Mouse (Mus musculus) limb, embryonic 14.5 days (tissue): ENCODE results near the gene Llcfc1. TPM values are rescaled to one million over a fixed set of nuclear protein-coding genes. Genes with fewer than 3 reads are reported as not detected.

ENCODE experiments used
- ATAC-seq: fragments of 200-750 bp; cut with Nextera tagmentation; 2 replicates; pipeline ENCODE4 v1.8.0; 2017; ENCODE audit warnings: low read depth, moderate number of reproducible peaks, moderate TSS enrichment; ENCODE audit not compliant: low FRiP score
- DNase-seq: peaks from one replicate; pipeline ENCODE4 v3.0.0-alpha.2; 2015; ENCODE audit warnings: low spot score
- H3K27ac ChIP-seq: fragments of 300-500 bp; sonication (generic); replicated peaks from 2 replicates; pipeline ENCODE4 v1.5.1; 2014; ENCODE audit warnings: low read depth, mild to moderate bottlenecking, low read length, moderate library complexity, mixed read lengths
- H3K27me3 ChIP-seq: fragments of 300-500 bp; sonication (generic); 2 replicates; pipeline ENCODE4 v1.6.1; 2014; ENCODE audit warnings: low read length, mixed read lengths; ENCODE audit not compliant: control insufficient read depth, insufficient read depth
- H3K36me3 ChIP-seq: fragments of 300-500 bp; sonication (generic); 2 replicates; pipeline ENCODE4 v1.6.1; 2014; ENCODE audit warnings: mild to moderate bottlenecking, low read length, moderate library complexity, mixed read lengths; ENCODE audit not compliant: control insufficient read depth, insufficient read depth
- H3K4me1 ChIP-seq: fragments of 300-500 bp; sonication (generic); 2 replicates; pipeline ENCODE4 v1.6.1; 2014; ENCODE audit warnings: antibody characterized with exemption, low read length, mixed read lengths; ENCODE audit not compliant: control insufficient read depth, insufficient read depth
- H3K4me2 ChIP-seq: fragments of 300-500 bp; sonication (generic); replicated peaks from 2 replicates; pipeline ENCODE4 v1.6.1; 2014; ENCODE audit warnings: low read depth, mild to moderate bottlenecking, low read length, moderate library complexity; ENCODE audit not compliant: severe bottlenecking
- H3K4me3 ChIP-seq: fragments of 300-500 bp; sonication (generic); replicated peaks from 2 replicates; pipeline ENCODE4 v1.5.1; 2014; ENCODE audit warnings: low read length
- H3K9ac ChIP-seq: fragments of 300-500 bp; sonication (generic); 2 replicates; pipeline ENCODE4 v1.6.1; 2014; ENCODE audit warnings: mild to moderate bottlenecking, low read depth, low read length, moderate library complexity; ENCODE audit not compliant: severe bottlenecking
- H3K9me3 ChIP-seq: fragments of 300-500 bp; sonication (generic); 2 replicates; pipeline ENCODE4 v1.6.1; 2016; ENCODE audit warnings: low read length; ENCODE audit not compliant: control insufficient read depth
- POLR2A ChIP-seq: fragments of 200-500 bp; IDR thresholded peaks from 2 replicates; pipeline ENCODE4 v1.8.0; 2012; ENCODE audit warnings: inconsistent platforms, mild to moderate bottlenecking, moderate library complexity, borderline replicate concordance; ENCODE audit not compliant: insufficient read depth, insufficient read length; ENCODE audit errors: extremely low read depth
- WGBS: fragments of 180-500 bp; shearing (Covaris S2); extraction: QIAGEN DNeasy Blood & Tissue Kit; methylation state at CpG from one replicate; pipeline ENCODE4 v1.1.7; 2014; 5-methylcytosine and 5-hydroxymethylcytosine counted together
- polyA plus RNA-seq, 2 experiments: library from polyadenylated mRNA; depleted of rRNA in 1 of 2; stranded (reverse) in 1 of 2; unstranded in 1 of 2; fragments of >200 nt; fragmentation: Nextera tagmentation in 1 of 2; extraction: Ambion mirVana in 1 of 2; gene quantifications; 2 replicates each; pipeline versions ENCODE4 v1.2.1 to v1.2.3; 2012 to 2014

Llcfc1 gene
- polyA plus RNA-seq, 2 experiments, result not detected

- Histone ChIP-seq H3K4me2 (no peak overlapping the region), H3K9me3 (no peaks in the 10 kb centered on the region), H3K27me3 (no peaks in the 10 kb centered on the region), H3K4me1 (no peaks in the 10 kb centered on the region), H3K27ac (no peak overlapping the region), H3K4me3 (no peak overlapping the region), H3K9ac (no peak overlapping the region), H3K36me3 (no peaks in the 10 kb centered on the region)
- 54% methylated on average over 3 of the region's 3 CpGs for WGBS
- no peak for TF ChIP-seq POLR2A
- ATAC-seq, result no peak
- no peak for DNase-seq
Measured at GRCm38 (mm10) chr6:41640449-41640848, 43.8 kb upstream of the Llcfc1 start.

DNA sequence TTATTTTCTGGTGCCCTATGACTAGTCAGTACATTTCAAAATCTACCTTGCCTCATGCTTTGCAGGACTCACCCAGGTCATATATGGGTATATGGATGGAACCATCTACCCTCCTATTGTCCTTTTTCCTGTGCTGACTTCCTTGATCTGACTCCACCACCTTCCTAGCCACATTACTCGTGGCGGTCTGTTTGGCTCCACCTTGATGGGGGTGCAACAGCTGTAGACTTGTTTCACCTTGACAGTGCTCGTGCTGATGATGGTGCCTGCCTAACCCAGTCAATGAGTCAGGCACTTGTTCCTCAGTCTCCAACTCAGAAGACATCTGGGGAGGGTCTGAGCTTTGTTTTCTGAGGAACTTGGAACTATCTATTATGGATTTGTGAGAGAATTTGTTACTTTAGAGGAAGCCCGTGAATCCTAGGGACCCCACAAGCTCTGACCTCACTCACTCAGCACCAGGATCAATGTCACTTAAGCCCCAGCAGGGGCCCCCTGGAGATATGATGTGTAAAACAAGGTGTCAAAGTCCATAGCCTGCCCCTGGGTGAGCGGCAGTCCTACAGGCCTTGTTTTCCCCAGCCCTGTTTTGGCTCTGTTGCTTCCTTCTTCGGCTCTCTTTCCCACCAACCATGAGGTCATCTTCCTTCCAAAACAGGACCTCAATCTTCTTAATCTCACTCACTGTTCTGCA lies 42.9 kb upstream of the Llcfc1 start:
- TF ChIP-seq POLR2A, result no peak
- Histone ChIP-seq H3K27me3 (no peaks in the 10 kb centered on the region), H3K36me3 (no peaks in the 10 kb centered on the region), H3K27ac (no peak overlapping the region), H3K4me3 (no peak overlapping the region), H3K9me3 (no peaks in the 10 kb centered on the region), H3K4me2 (no peak overlapping the region), H3K4me1 (no peaks in the 10 kb centered on the region), H3K9ac (no peak overlapping the region)
- 68% methylated on average over 6 of the region's 6 CpGs for WGBS
- DNase-seq, result no peak
- ATAC-seq, result no peak

GRCm38 (mm10) chr6:41642765-41643164 lies 41.5 kb upstream of the Llcfc1 start:
- Histone ChIP-seq H3K4me1 (no peaks in the 10 kb centered on the region), H3K9ac (no peak overlapping the region), H3K9me3 (no peaks in the 10 kb centered on the region), H3K27ac (no peak overlapping the region), H3K4me2 (no peak overlapping the region), H3K27me3 (no peaks in the 10 kb centered on the region), H3K4me3 (no peak overlapping the region), H3K36me3 (no peaks in the 10 kb centered on the region)
- ATAC-seq (no peak), DNase-seq (no peak)
- no peak for TF ChIP-seq POLR2A
- WGBS, result 80% methylated on average over 4 of the region's 4 CpGs

- TF ChIP-seq POLR2A, result no peak
- ATAC-seq, result no peak
Measured at GRCm38 (mm10) chr6:41643227-41643626, 41.0 kb upstream of the Llcfc1 start.

GRCm38 (mm10) chr6:41646220-41646619 lies 38.0 kb upstream of the Llcfc1 start:
- Histone ChIP-seq H3K4me1 (no peaks in the 10 kb centered on the region), H3K9ac (no peak overlapping the region), H3K4me3 (no peak overlapping the region), H3K4me2 (no peak overlapping the region), H3K27ac (no peak overlapping the region), H3K36me3 (no peaks in the 10 kb centered on the region), H3K27me3 (no peaks in the 10 kb centered on the region), H3K9me3 (no peaks in the 10 kb centered on the region)
- no peak for TF ChIP-seq POLR2A
- ATAC-seq, result no peak
- WGBS, result 87% methylated on average over 3 of the region's 3 CpGs
- no peak for DNase-seq

More at GRCm38 (mm10) chr6:41643227-41643626, 41.0 kb upstream of the Llcfc1 start:
- Histone ChIP-seq H3K27me3 (no peaks in the 10 kb centered on the region), H3K9me3 (no peaks in the 10 kb centered on the region), H3K27ac (no peak overlapping the region), H3K4me1 (no peaks in the 10 kb centered on the region), H3K4me3 (no peak overlapping the region), H3K9ac (no peak overlapping the region), H3K36me3 (no peaks in the 10 kb centered on the region), H3K4me2 (no peak overlapping the region)
- WGBS, result 91% methylated on average over 3 of the region's 3 CpGs
- no peak for DNase-seq
